Mouse (Mus musculus): ENCODE data around the gene Rsg1.

The Rsg1 gene

GRCm38 (mm10) chr4:141249383-141249782 lies 35.6 kb downstream of the Rsg1 start:
- DNase-seq, result no peak

- no peak for DNase-seq
Observed at GRCm38 (mm10) chr4:141251071-141251470, 37.3 kb downstream of the Rsg1 start.

GRCm38 (mm10) chr4:141252641-141253040 lies 38.9 kb downstream of the Rsg1 start:
- DNase-seq, result no peak

DNA sequence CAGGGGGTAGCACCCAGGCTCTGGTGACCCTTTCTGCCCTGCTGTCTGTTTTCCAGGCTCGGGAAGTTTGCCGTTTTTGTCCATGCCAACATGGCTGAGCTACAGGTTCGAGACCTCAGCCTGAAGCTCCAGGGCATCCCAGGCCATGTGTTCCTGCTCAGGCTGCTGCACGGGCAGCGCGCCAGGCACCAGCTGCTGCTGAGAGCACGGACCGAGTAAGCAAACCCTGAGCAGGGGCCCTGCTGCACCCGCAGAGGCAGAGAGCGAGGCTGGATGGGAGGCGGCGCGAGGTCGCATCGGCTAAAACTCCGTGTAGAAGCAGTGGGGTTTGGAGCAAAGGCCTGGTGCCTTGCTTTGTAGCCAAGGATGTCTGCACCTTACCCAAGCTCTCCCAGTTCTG lies 40.5 kb downstream of the Rsg1 start:
- DNase-seq, result no peak

- DNase-seq, result no peak
Observed at GRCm38 (mm10) chr4:141257440-141257839, 43.7 kb downstream of the Rsg1 start.

DNA sequence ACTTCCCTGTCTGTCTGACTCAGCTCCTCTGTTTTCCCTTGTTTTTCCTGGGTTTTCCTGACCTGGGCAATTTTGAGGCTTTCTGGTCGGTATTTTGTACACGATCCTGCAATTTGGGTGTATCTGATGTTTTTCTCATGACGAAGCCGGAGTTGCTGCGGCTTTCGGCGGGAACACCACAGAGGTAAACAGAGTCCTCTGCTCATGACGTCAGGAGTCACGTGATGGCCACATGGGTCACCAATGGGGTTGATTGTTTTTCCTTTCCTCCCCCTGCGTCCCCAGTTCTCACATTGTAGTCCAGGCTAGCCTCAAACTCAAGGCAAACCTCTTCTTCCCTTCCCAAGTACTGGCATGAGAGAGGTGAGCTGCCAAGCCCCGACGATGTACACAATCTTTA lies 45.7 kb downstream of the Rsg1 start:
- no peak for DNase-seq

GRCm38 (mm10) chr4:141260007-141260723 lies 46.4 kb downstream of the Rsg1 start:
- no peak for DNase-seq

DNA sequence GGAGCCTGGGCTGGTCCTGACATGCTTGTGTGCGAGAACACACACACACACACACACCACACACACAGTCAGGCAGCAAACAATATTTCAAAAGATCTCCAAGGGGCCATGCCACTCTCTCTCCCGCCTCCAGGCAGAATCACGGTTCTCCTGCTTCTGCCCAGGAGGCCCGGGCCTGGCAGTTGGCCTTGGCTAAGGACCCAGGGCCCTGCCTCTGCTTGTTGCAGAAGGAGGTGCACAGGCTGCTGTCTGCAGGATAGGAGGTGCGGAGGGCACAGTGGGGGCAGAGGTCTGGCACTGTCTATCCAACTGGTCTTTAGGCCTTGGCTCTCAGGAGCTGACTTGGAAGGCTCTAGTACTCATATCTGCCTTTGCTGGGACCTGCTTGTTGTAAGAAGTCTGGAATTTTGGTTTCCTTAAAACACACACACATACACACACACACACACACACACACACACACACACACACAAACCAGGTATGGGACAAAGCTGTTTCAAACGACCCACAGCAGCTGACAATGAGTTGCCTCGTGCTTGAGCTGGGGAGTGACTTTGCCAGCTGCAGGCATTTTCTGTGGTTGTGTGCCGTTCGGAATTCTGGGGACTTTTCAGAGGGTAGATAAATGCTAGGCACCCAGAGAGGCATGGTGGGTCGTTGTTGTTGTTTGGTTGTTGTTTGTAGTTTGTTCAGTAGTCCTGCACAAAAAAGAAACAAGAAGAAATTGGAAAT lies 49.3 kb downstream of the Rsg1 start:
- no peak for DNase-seq

DNA sequence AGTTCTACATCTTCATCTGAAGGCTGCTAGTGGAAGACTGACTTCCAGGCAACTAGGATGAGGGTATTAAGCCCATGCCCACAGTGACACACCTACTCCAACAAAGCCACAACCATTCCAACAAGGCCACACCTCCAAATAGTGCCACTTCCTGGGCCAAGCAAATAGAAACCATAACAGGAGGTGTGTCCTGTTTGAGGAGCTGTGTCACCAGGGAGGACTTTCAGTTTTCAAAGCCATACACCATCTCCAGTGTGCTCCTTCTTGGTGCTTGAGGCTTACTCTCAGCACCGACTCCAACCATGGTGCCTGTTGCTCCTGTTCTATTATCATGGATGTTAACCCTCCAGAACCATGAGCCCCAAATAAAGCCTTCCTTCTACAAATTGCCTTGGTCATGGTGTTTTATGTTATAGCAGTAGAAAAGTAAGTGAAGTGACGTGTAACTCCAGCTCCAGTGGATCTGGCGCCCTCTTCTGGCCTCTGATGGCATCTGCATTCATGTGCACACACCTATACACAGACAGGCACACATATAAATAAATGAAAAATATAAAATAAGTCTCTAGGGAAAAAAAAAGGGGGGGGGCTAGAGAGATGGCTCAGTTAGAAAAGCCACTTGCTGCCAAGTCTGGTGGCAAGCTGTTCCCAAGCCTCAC lies 52.4 kb downstream of the Rsg1 start:
- DNase-seq, result no peak

- no peak for DNase-seq
Observed at GRCm38 (mm10) chr4:141267250-141267649, 53.5 kb downstream of the Rsg1 start.

DNA sequence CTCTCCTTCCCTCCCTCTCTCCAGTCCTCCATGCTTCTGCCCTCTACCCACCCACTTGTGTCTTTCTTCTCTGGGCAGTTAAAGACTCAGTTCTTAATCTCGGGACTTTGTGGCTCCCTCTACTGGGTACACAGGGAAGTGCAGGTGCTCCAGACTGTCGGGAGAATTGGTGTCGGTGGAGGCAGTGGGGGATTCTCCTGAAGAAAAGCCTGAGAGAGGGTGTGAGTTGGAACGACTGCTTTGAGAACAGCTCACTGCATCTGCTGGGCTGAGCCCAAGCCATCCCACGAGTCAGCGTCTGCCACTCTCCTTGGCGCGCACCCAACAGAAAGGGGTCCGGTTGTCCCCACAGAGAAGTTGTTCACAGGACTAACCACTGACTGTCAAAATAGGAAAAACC lies 54.1 kb downstream of the Rsg1 start:
- DNase-seq, result peak; percentile 67

DNA sequence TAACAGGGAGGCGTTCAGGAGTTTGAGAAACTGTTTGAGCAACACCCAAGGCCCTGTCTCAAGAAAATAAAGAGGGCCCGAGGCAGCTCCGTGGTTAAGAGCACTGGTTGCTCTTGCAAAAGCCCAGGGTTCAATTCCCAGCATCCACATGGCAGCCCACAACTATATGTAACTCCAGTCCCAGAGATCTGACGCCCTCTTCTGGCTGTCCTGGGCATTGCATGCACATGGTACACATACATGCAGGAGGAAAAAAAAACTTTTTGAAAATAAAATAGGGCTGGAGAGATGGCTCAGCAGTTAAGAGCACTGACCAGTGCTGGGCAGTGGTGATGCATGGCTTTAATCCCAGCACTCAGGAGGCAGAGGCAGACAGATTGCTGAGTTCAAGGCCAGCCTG lies 54.6 kb downstream of the Rsg1 start:
- DNase-seq, result no peak

- no peak for DNase-seq
Observed at GRCm38 (mm10) chr4:141269080-141269479, 55.3 kb downstream of the Rsg1 start.

- DNase-seq, result no peak
Observed at GRCm38 (mm10) chr4:141270201-141270940, 56.6 kb downstream of the Rsg1 start.

DNA sequence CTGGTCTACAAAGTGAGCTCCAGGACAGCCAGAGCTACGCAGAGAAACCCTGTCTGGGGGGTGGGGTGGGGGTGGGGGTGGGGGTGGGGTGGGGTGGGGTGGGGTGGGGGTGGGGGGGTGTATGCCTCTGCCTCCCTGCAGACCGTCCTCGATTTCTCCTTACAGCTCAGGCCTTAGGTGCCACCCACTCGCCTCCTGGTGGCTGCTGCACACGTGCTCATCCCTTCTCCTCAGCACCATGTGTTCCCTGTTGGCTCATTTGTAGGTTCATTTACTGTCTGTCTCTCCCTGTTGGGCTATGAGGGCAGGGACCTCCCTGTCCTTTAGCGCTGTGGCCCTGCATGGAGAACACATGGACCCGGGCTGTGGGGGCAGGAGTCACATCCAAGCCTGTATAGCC lies 57.5 kb downstream of the Rsg1 start:
- DNase-seq, result no peak

- DNase-seq, result no peak
Observed at GRCm38 (mm10) chr4:141271721-141272120, 58.0 kb downstream of the Rsg1 start.

- no peak for DNase-seq
Observed at GRCm38 (mm10) chr4:141272878-141273277, 59.1 kb downstream of the Rsg1 start.

- peak; percentile 71 for DNase-seq
Observed at GRCm38 (mm10) chr4:141273296-141273695, 59.5 kb downstream of the Rsg1 start.

DNA sequence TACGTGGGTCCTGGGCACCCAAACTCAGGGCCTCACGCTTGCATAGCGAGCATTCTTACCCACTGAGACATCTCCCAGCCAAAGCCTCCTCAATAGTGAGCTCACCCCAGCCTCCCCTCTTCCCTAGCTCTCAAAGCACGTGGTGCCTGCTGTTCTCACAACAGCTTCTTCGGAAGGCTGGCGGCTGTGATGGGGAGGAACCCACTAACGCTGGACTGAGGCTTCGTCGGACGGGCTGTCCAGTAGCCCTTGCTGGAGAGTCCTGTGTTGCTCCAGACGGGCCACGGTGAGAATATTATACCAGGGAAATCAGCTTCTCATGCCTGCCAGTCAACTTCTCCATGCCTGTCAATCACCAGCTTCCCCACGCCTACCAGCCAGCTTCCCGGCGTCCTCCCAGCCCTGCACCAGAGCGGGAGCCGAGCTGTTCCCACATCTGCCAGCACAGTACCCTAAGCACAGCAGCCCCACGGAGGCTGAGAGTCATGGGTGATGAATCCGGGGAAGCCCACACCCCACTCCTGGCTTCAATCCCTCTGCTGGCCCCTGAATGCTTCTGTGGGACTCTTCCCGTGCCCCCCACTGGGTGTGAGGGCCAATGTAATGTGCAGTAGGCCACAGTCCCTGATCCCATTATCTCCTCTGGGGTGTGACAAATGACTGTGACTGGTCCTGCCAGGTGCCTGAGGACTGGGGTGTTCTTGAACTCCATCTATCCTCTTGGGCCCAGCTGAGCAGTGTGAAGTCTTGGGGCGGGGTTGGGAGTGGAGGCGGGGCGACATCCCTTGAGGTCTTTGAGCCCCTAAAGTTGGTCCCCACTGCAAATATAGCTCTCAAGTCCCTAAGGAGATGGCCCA lies 61.0 kb downstream of the Rsg1 start:
- DNase-seq, result no peak
